1 mouse cellular context compared by ENCODE assay signal in the genomic region with DNA sequence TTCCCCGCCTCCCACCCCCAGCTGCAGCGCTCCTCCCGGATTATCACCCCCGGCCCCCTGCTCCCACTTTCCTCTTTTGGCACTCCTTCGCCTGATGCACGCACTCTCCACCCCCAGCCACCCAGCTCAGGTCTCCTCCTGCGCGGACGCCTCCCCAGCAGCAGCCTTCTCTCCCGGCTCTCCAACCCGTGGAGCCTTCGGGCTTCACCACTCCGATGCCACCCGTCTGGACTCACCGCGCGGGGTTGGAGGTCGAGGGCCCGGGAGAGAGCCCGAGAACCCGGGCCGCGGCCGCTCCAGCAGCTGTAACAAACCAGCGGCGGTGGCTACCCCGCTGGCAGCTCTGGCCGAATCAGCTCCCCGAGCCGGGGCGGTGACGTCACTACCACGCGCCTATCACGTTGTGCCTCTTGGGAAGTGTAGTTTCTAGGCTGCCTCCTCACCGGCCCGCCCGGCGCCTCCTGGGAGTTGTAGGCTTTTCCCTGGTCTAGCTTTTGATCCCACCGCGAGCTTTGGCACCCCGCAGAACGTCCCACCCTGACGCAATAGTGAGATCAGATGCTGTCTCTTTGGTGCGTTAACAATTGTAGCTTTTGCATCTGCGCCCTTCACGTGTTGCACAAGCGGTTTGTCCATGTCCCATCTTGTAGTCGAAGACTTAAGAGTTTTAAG.
TF ChIP-seq lines count a peak whose summit lies in the region.

A gene (minus strand): TSS at position 477 of the 672 bp plus-strand sequence.

TF ChIP-seq in MEL, 35 proteins besides CTCF, POLR2A, EP300 and RAD21 (continued from another document):
- TF ChIP-seq NRF1 (IDR thresholded peaks at IDR 0.05; ENCODE audit: insufficient read depth, low read depth, low read length, poor library complexity, severe bottlenecking) (peak; percentile 43; the same call in 1 of the 2 replicates), RCOR1 (IDR thresholded peaks at IDR 0.05; ENCODE audit: low read depth, low read length) (no peak), ZMIZ1 (IDR thresholded peaks at IDR 0.05; ENCODE audit: low read depth, low read length) (peak; percentile 75), HCFC1 (IDR thresholded peaks at IDR 0.05; ENCODE audit: low read depth, low read length) (peak; percentile 100)
